Mouse (Mus musculus) erythroblast, embryonic 14.5 days (primary cell): Measurements from ENCODE around the gene St3gal3. TPM values are rescaled to one million over a fixed set of nuclear protein-coding genes. Genes with fewer than 3 reads are reported as not detected.

Experiments used
- H3K27me3 ChIP-seq: 2 replicates; pipeline ENCODE4 v1.6.1; 2012; ENCODE audit warnings: inconsistent platforms; ENCODE audit not compliant: control insufficient read depth
- H3K36me3 ChIP-seq: 2 replicates; pipeline ENCODE4 v1.6.1; 2012; ENCODE audit warnings: mild to moderate bottlenecking, inconsistent platforms; ENCODE audit not compliant: control insufficient read depth
- H3K4me1 ChIP-seq: 2 replicates; pipeline ENCODE4 v1.6.1; 2012; ENCODE audit warnings: inconsistent platforms; ENCODE audit not compliant: control insufficient read depth
- H3K4me3 ChIP-seq: replicated peaks from 2 replicates; pipeline ENCODE3; 2012; ENCODE audit warnings: moderate library complexity, mild to moderate bottlenecking, inconsistent platforms
- H3K9me3 ChIP-seq: 2 replicates; pipeline ENCODE4 v1.6.1; 2012; ENCODE audit warnings: low read length, inconsistent platforms, mixed read lengths; ENCODE audit not compliant: control insufficient read depth
- GATA1 ChIP-seq: IDR thresholded peaks from 2 replicates; pipeline ENCODE4 v1.6.1; 2012; ENCODE audit warnings: low read length, inconsistent platforms, mixed read lengths
- TAL1 ChIP-seq: IDR thresholded peaks from 3 replicates; pipeline ENCODE4 v1.6.1; 2012; ENCODE audit warnings: low read length, inconsistent platforms, mixed read lengths
- polyA plus RNA-seq: library from polyadenylated mRNA; stranded (reverse); fragments of >175 nt; gene quantifications from 2 replicates; pipeline ENCODE4 v1.2.3, GENCODE M21; 2012

The St3gal3 gene
- polyA plus RNA-seq, 1 experiment: 0.85 TPM

DNA sequence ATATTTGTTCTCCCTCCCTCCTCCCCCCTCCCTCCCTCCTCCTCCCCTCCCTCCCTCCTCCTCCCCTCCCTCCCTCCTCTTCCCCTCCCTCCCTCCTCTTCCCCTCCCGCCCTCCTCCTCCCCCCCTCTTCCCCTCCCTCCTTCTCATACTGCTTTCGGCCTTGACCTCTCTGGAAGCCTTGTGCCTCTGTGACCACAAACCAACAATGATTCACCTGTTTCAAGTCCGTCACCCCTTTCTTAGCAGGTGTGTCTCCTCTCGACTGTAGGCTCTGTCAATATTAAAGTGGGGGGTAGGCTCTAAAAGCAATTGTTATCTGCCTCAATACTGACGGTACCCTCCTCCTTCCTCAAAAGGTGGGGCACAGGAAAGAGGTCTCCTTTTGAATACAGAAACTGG lies 153.2 kb downstream of the St3gal3 start:
- no peaks in the 10 kb centered on the region for H3K9me3 ChIP-seq
- H3K36me3 ChIP-seq: no peaks in the 10 kb centered on the region
- no peaks in the 10 kb centered on the region for H3K27me3 ChIP-seq
- TF ChIP-seq TAL1 (no peak), GATA1 (no peak)
- H3K4me3 ChIP-seq: no peak overlapping the region
- H3K4me1 ChIP-seq: peaks cover 6% of the 10 kb centered on the region

DNA sequence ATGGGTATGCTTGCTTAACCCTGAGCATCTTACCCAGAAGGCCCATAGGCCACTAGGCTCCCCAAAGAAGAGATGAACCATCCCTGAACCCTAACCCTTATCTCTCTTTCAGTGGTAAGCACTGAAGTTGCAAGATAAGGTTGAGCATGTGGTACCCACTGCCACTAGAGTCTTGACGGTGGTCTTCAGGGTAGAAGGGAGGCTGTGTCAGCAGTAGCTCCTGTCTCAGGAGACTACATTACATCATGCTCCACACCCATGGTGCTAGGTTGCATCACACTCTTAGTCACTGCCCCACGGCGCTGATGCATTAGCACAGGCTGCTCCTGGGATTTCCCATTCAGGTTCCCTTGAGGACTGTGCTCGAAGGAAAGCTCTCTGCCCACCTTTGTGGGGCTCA lies 154.6 kb downstream of the St3gal3 start:
- Histone ChIP-seq H3K4me1 (peaks cover 6% of the 10 kb centered on the region), H3K9me3 (no peaks in the 10 kb centered on the region), H3K4me3 (no peak overlapping the region), H3K27me3 (no peaks in the 10 kb centered on the region), H3K36me3 (no peaks in the 10 kb centered on the region)
- TF ChIP-seq TAL1 (no peak), GATA1 (no peak)

DNA sequence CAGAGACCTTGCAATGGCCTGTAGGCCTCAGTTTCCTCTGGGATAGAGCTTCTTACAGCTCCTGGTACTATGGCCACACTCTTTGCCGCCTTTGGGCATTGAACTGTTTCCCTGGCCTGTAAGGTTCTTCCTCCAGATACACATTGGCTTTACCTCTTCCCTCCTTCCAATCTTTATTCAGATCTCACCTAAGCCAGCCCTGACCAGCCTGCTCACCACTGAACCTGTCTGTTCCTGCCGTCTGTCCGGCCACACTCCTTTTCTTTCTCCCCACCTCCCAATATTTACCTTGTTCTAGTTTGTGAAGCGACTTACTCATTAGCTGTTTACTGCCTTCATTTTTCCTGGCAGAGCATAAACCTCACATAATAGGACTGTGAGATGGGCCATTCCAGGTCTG lies 155.5 kb downstream of the St3gal3 start:
- H3K4me3 ChIP-seq: no peak overlapping the region
- TF ChIP-seq TAL1: no peak
- no peak for TF ChIP-seq GATA1
- peaks cover 6% of the 10 kb centered on the region for H3K4me1 ChIP-seq
- no peaks in the 10 kb centered on the region for H3K27me3 ChIP-seq
- no peaks in the 10 kb centered on the region for H3K36me3 ChIP-seq
- no peaks in the 10 kb centered on the region for H3K9me3 ChIP-seq

DNA sequence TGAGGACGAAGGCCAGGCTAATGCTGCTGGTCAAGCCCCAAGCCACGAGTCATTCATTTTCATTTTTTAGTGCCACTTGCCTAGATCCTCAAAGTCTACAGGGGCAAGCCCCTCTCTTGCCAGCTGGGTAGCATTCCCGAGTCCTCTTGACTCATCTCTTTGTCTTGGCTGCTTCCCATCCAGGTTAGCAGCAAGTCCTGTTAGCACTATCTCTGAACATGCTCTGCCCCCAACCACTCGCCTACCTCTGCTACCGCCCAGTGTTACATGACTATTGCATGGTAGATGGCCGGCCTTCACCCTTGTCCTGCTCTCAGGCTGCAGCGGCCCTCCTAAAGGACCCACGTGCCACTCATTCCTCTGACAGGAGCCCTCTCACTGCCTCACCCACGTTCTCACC lies 156.4 kb downstream of the St3gal3 start:
- no peaks in the 10 kb centered on the region for H3K36me3 ChIP-seq
- no peaks in the 10 kb centered on the region for H3K27me3 ChIP-seq
- TF ChIP-seq GATA1: no peak
- TF ChIP-seq TAL1: no peak

DNA sequence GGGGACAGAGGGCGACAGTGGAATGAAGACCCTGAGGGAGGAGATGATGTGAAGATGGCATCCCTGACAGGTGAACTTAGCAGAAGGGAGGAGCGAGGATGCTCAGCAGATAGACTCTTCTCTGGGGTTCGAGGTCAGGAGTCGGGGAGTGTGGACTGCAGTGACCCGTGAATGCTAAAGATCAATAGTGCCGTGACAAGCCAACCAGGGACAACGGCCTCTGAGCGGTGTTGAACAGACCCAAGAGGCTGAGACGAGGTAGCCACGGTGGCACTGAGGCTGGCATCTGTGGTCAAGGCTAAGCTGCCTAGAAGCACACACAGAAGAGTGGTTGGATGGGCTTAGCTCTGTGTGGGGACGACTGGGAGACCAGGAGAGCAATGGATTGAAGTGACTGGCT lies 156.9 kb downstream of the St3gal3 start:
- Histone ChIP-seq H3K9me3 (no peaks in the 10 kb centered on the region), H3K27me3 (no peaks in the 10 kb centered on the region), H3K4me1 (peaks cover 7% of the 10 kb centered on the region)

More for the DNA sequence above, 156.4 kb downstream of the St3gal3 start:
- no peak overlapping the region for H3K4me3 ChIP-seq
- peaks cover 6% of the 10 kb centered on the region for H3K4me1 ChIP-seq
- no peaks in the 10 kb centered on the region for H3K9me3 ChIP-seq

DNA sequence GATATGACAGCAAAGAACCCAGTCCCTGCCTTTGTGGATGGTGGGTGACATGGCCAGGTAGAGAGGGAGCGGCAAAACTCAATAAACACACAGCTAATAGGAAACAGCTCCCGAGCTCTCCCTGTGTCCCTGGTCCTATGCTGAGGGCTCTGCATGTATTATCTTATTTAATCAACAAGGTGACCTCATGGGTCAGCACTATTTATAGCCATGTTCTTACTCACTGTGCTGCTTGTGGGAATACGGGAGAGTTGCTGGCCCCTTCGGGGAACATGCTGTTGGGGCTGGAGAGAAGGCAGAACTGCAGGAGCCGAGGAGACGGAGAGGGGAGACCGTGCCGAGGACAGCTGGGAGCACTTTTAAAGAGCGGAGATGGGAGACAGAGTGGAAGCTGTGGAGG lies 157.3 kb downstream of the St3gal3 start:
- H3K36me3 ChIP-seq: no peaks in the 10 kb centered on the region
- no peaks in the 10 kb centered on the region for H3K9me3 ChIP-seq
- peaks cover 7% of the 10 kb centered on the region for H3K4me1 ChIP-seq
- H3K27me3 ChIP-seq: no peaks in the 10 kb centered on the region
- H3K4me3 ChIP-seq: no peak overlapping the region
- TF ChIP-seq GATA1: no peak
- no peak for TF ChIP-seq TAL1

More for the DNA sequence above, 156.9 kb downstream of the St3gal3 start:
- no peak overlapping the region for H3K4me3 ChIP-seq
- TF ChIP-seq GATA1 (no peak), TAL1 (no peak)
- no peaks in the 10 kb centered on the region for H3K36me3 ChIP-seq

DNA sequence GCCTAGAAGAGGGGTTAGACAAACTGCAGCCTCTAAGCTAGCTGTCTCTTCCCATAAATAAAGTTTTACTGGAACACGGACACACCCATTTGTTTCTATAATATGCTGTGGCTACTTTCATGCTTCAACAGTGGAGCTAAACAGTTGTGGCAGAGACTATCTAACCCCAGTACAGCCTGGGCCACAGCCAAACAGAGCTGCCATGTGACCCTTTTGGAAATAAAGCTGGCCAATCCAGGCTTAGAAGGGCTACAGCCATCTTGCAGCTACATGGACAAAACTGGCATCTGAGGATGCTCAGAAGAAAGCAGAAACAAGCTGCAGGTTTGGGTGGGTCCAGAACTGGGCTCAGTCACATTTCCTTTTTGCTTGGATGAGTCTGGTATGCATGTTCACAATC lies 158.9 kb downstream of the St3gal3 start:
- no peaks in the 10 kb centered on the region for H3K36me3 ChIP-seq
- TF ChIP-seq TAL1: no peak
- TF ChIP-seq GATA1: no peak
- peaks cover 7% of the 10 kb centered on the region for H3K4me1 ChIP-seq
- H3K9me3 ChIP-seq: no peaks in the 10 kb centered on the region
- H3K27me3 ChIP-seq: no peaks in the 10 kb centered on the region
- H3K4me3 ChIP-seq: no peak overlapping the region

DNA sequence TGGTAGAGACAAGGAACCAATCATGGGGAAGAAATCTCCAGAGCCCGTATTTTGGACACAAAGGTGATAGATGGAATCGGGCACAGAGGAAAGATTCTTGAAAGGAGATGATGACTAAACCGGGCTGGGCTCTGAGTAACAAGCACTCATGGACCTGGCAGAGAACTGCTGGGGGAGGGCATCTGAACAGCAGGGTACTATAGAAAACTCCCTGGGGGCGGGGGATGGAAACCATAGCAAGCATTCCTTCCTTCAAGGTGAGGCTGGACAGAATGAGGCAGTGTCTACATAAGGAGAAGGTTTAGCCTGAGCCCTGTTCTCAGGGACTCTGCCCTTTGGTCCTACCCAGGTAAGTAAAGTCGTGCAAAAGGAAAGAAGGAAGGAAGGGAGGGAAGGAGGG lies 160.0 kb downstream of the St3gal3 start:
- no peaks in the 10 kb centered on the region for H3K27me3 ChIP-seq
- H3K36me3 ChIP-seq: no peaks in the 10 kb centered on the region
- no peak overlapping the region for H3K4me3 ChIP-seq
- peaks cover 2% of the 10 kb centered on the region for H3K4me1 ChIP-seq
- no peaks in the 10 kb centered on the region for H3K9me3 ChIP-seq
- TF ChIP-seq TAL1 (no peak), GATA1 (no peak)

DNA sequence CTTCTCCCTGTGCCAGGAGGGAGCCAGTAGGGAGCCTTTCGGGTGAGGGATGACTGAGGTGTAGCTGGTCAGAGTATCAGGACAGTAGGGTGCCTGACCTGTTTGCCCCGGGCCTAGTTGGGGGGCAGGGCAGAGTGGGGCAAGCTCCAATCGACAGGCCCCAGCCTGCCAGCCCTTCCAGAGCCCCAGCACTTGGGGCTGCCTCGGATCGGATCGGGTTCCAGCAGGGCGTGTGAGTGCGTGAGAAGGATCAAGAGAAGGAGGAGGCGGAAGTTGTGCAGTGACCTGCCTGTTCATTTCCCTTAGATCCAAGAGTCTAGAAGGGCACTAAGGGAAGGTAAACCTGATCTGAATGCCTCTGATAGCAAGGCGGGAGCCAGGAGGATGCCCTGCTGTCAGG lies 161.7 kb downstream of the St3gal3 start:
- Histone ChIP-seq H3K36me3 (no peaks in the 10 kb centered on the region), H3K4me3 (no peak overlapping the region), H3K9me3 (no peaks in the 10 kb centered on the region), H3K4me1 (peaks cover 4% of the 10 kb centered on the region), H3K27me3 (no peaks in the 10 kb centered on the region)
- TF ChIP-seq GATA1: no peak
- TF ChIP-seq TAL1: no peak

DNA sequence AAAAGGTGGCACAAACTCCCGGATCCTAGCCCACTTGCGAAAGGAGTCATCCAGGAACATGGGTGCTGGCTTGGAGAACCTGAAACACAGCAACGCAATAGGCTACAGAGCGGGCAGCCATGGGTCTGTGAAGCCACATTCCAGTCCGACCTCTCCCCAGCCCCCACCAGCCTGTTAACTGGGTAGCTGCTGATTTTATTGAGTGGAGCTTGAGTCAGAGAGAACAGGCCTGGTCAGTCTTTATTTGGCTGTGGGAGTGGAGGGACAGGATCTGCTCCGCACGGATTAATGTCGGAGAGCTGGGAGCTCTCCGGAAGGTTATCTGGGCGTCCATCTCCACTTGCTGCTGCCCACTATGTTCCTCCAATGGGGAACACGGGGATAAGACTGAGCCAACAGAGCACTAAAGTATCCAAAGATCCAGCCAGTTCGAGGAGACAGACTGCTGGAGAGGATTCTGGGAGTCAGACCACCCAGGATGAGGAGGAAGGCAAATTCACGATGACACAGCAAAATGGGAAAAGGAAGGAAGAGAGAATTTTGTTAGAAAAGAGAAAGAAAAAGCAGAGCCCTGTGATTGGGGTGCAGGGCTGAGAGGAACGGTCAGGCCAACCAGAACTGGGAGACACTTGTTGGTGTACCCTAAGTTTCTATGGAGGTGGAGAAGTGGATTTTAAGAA lies 170.2 kb downstream of the St3gal3 start:
- peaks cover under 1% of the 10 kb centered on the region; the same call in 1 of the 2 replicates for H3K4me1 ChIP-seq

More for the DNA sequence above, 170.2 kb downstream of the St3gal3 start:
- no peaks in the 10 kb centered on the region for H3K27me3 ChIP-seq
- H3K4me3 ChIP-seq: no peak overlapping the region
- H3K9me3 ChIP-seq: no peaks in the 10 kb centered on the region
- no peak for TF ChIP-seq GATA1
- TF ChIP-seq TAL1: no peak
- H3K36me3 ChIP-seq: peaks cover 10% of the 10 kb centered on the region
